Mouse (Mus musculus) inflammation-experienced regulatory T-cells, adult 6 months (primary cell): ENCODE data around the gene Dpm3. TPM values are rescaled to one million over a fixed set of nuclear protein-coding genes. Genes with fewer than 3 reads are reported as not detected.

Experiments
- ATAC-seq: one replicate; pipeline ENCODE4 v1.8.0; 2017
- polyA plus RNA-seq, 3 experiments: library from polyadenylated mRNA; unstranded; fragments of 100-300 nt; shearing (Covaris generic); gene quantifications; one replicate each; pipeline ENCODE4 v1.2.1; 2017

Dpm3 gene
- polyA plus RNA-seq, 3 experiments from 2014 or later = 115 to 155 (median 137) TPM

- ATAC-seq = peak; percentile 77
Measured at GRCm38 (mm10) chr3:89270051-89270755, 11.0 kb downstream of the Dpm3 start, which contains the start of gene Slc50a1. TSS of gene Slc50a1 (minus strand) at chr3:89270570.

GRCm38 (mm10) chr3:89270891-89271290, 11.7 kb downstream of the Dpm3 start:
- ATAC-seq = no peak

GRCm38 (mm10) chr3:89271760-89272159, 12.6 kb downstream of the Dpm3 start:
- ATAC-seq = no peak

GRCm38 (mm10) chr3:89276061-89276460, 16.9 kb downstream of the Dpm3 start:
- ATAC-seq = no peak

GRCm38 (mm10) chr3:89277281-89278021, 18.3 kb downstream of the Dpm3 start:
- ATAC-seq = no peak

- no peak for ATAC-seq
Measured at GRCm38 (mm10) chr3:89278107-89278506, 18.9 kb downstream of the Dpm3 start.

- ATAC-seq = no peak
Measured at GRCm38 (mm10) chr3:89278643-89279042, 19.5 kb downstream of the Dpm3 start.

GRCm38 (mm10) chr3:89279153-89279890, 20.2 kb downstream of the Dpm3 start:
- ATAC-seq = no peak

GRCm38 (mm10) chr3:89280050-89280605, 21.0 kb downstream of the Dpm3 start:
- no peak for ATAC-seq

GRCm38 (mm10) chr3:89280606-89281511, 21.7 kb downstream of the Dpm3 start, which contains the start of gene Efna1:
TSS of gene Efna1 (minus strand) at chr3:89281142.
- ATAC-seq = peak; percentile 33

- ATAC-seq = peak; percentile 72
Measured at GRCm38 (mm10) chr3:89281579-89282290, 22.6 kb downstream of the Dpm3 start.

GRCm38 (mm10) chr3:89282291-89282643, 23.1 kb downstream of the Dpm3 start:
- ATAC-seq = no peak

- ATAC-seq = no peak
Measured at GRCm38 (mm10) chr3:89284261-89284660, 25.1 kb downstream of the Dpm3 start.

- no peak for ATAC-seq
Measured at GRCm38 (mm10) chr3:89285526-89285925, 26.4 kb downstream of the Dpm3 start.

- ATAC-seq = no peak
Measured at GRCm38 (mm10) chr3:89287286-89287685, 28.1 kb downstream of the Dpm3 start.

- no peak for ATAC-seq
Measured at GRCm38 (mm10) chr3:89288503-89288928, 29.4 kb downstream of the Dpm3 start.

GRCm38 (mm10) chr3:89291874-89292273, 32.7 kb downstream of the Dpm3 start:
- no peak for ATAC-seq

- ATAC-seq = no peak
Measured at GRCm38 (mm10) chr3:89292303-89292702, 33.1 kb downstream of the Dpm3 start.

GRCm38 (mm10) chr3:89293247-89293918, 34.2 kb downstream of the Dpm3 start:
- no peak for ATAC-seq

GRCm38 (mm10) chr3:89294195-89294594, 35.0 kb downstream of the Dpm3 start:
- ATAC-seq = no peak
